ENCODE assay signal across 14 mouse cellular contexts in genomic region chr8:70281001-70281400, GRCm38 (mm10). TPM values are rescaled to one million over a fixed set of nuclear protein-coding genes. Genes with fewer than 3 reads are reported as not detected.
DNase-seq lines count a peak whose midpoint lies in the region; ATAC-seq and TF ChIP-seq lines count a peak whose summit lies in the region.
"Had no signal": no experiment of that assay in that cellular context is flagged by ENCODE, and none has a peak within 500 bp of the region (broad histone marks: within the 10 kb centered on the region; RNA-seq: fewer than 3 reads in every experiment).

No protein-coding gene starts in this region.

- peak overlapping the region; percentile 81; the same call in 1 of the 2 replicates for H3K27ac ChIP-seq in kidney, embryonic 14.5 days (ENCODE audit: low read depth, low read length)
- peak overlapping the region; percentile 48 for H3K27ac ChIP-seq in lung, postnatal 0 days (ENCODE audit: low read length)
- H3K27ac ChIP-seq in stomach, embryonic 16.5 days (ENCODE audit: low read length) = 0 out of 2 replicates have a peak overlapping the region, but pooled peaks have one; percentile 11

- WGBS in kidney, embryonic 14.5 days = 51% methylated on average over 3 of the region's 3 CpGs
- WGBS in lung, postnatal 0 days = 24% methylated on average over 3 of the region's 3 CpGs
- 35% methylated on average over 3 of the region's 3 CpGs for WGBS in stomach, embryonic 16.5 days

- intact Hi-C loops in left cerebral cortex, postnatal 25 days (cut with DNase I) = no loop called here

- TF ChIP-seq EP300 in lung, postnatal 0 days (IDR thresholded peaks at IDR 0.05) = no peak

- H3K9ac ChIP-seq in kidney, embryonic 14.5 days (ENCODE audit: low read depth, low read length) = no peak overlapping the region
- H3K9ac ChIP-seq in lung, postnatal 0 days (replicated peaks; ENCODE audit: low read depth) = no peak overlapping the region
- H3K9ac ChIP-seq in stomach, embryonic 16.5 days (ENCODE audit: low read length) = peak overlapping the region; percentile 28; the same call in 1 of the 2 replicates
- H3K9ac ChIP-seq: limb, embryonic 12.5 days had no signal

- no peak overlapping the region for H3K4me3 ChIP-seq in kidney, embryonic 14.5 days (ENCODE audit: low read length)
- H3K4me3 ChIP-seq in lung, postnatal 0 days (ENCODE audit: low read depth, low read length) = no peak overlapping the region
- no peak overlapping the region for H3K4me3 ChIP-seq in stomach, embryonic 16.5 days (replicated peaks; ENCODE audit: low read length)
- H3K4me3 ChIP-seq: limb, embryonic 12.5 days; myocyte had no signal

- ATAC-seq in kidney, embryonic 14.5 days (ENCODE audit: low FRiP score, low TSS enrichment) = no peak
- no peak for ATAC-seq in lung, postnatal 0 days
- ATAC-seq in stomach, embryonic 16.5 days (ENCODE audit: insufficient read depth, low FRiP score) = no peak

- no peak overlapping the region for H3K4me2 ChIP-seq in kidney, embryonic 14.5 days (replicated peaks; ENCODE audit: low read depth, low read length)
- H3K4me2 ChIP-seq in lung, postnatal 0 days (replicated peaks; ENCODE audit: low read depth, low read length) = no peak overlapping the region
- H3K4me2 ChIP-seq in stomach, embryonic 16.5 days (ENCODE audit: low read depth, low read length) = no peak overlapping the region
- H3K4me2 ChIP-seq: limb, embryonic 12.5 days had no signal

- H3K27me3 ChIP-seq in kidney, embryonic 14.5 days (ENCODE audit: control insufficient read depth, insufficient read depth, low read length) = no peaks in the 10 kb centered on the region
- no peaks in the 10 kb centered on the region for H3K27me3 ChIP-seq in lung, postnatal 0 days (replicated peaks; ENCODE audit: insufficient read depth, low read length)
- H3K27me3 ChIP-seq in stomach, embryonic 16.5 days (ENCODE audit: control insufficient read depth, insufficient read depth, low read length) = no peaks in the 10 kb centered on the region
- H3K27me3 ChIP-seq: limb, embryonic 12.5 days had no signal

- H3K4me1 ChIP-seq in kidney, embryonic 14.5 days (ENCODE audit: control insufficient read depth, insufficient read depth, low read length) = peaks cover 21% of the 10 kb centered on the region
- peaks cover 5% of the 10 kb centered on the region; the same call in 1 of the 2 replicates for H3K4me1 ChIP-seq in lung, postnatal 0 days (ENCODE audit: insufficient read depth, low read depth, low read length)
- peaks cover 8% of the 10 kb centered on the region for H3K4me1 ChIP-seq in stomach, embryonic 16.5 days (ENCODE audit: control insufficient read depth, insufficient read depth, low read length)

- peak; percentile 93 for DNase-seq in heart, adult 11 months
- no peak for DNase-seq in heart, adult 9 months (ENCODE audit: low spot score in 2 of 2)
- no peak for DNase-seq in kidney, adult 18-20 months
- no peak for DNase-seq in lung, postnatal 0 days (ENCODE audit: low spot score)
- DNase-seq in lung, postnatal 25 days (ENCODE audit: low spot score) = no peak
- no peak for DNase-seq in left cerebral cortex, postnatal 25 days (ENCODE audit: low spot score in 2 of 2)
- DNase-seq: B cell, adult 2 months; cerebellum, adult 9-10 months; thymus, postnatal 14 days had no signal

- no peak for TF ChIP-seq CTCF in lung, postnatal 0 days (IDR thresholded peaks at IDR 0.05)

- H3K9me3 ChIP-seq in kidney, embryonic 14.5 days (ENCODE audit: control insufficient read depth, low read length) = no peaks in the 10 kb centered on the region
- no peaks in the 10 kb centered on the region for H3K9me3 ChIP-seq in lung, postnatal 0 days (ENCODE audit: low read length)
- H3K9me3 ChIP-seq in stomach, embryonic 16.5 days (replicated peaks; ENCODE audit: control insufficient read depth, low read length) = no peaks in the 10 kb centered on the region

- peaks cover 14% of the 10 kb centered on the region for H3K36me3 ChIP-seq in kidney, embryonic 14.5 days (ENCODE audit: control insufficient read depth, insufficient read depth, low read length)
- H3K36me3 ChIP-seq in lung, postnatal 0 days (ENCODE audit: insufficient read depth, low read length) = 0 out of 2 replicates have a peak, but pooled peaks cover 9% of the 10 kb centered on the region
- H3K36me3 ChIP-seq in stomach, embryonic 16.5 days (ENCODE audit: control insufficient read depth, insufficient read depth, low read length) = peaks cover 7% of the 10 kb centered on the region

RNA-seq across cellular contexts. Expression of gene Homer3, which starts 1.6 kb away (rescaled TPM):
- polyA plus RNA-seq in kidney, embryonic 14.5 days (2014; fragmentation: Nextera tagmentation; extraction: Ambion mirVana) = 54.5 and 70.2 TPM in 2 replicates
- 54.1 and 61.1 TPM in 2 replicates for polyA plus RNA-seq in lung, postnatal 0 days (2015; fragmentation: Nextera tagmentation; extraction: Ambion mirVana)
- polyA plus RNA-seq in stomach, embryonic 16.5 days (2015; fragmentation: Nextera tagmentation; extraction: Ambion mirVana) = 27.3 and 32.5 TPM in 2 replicates
- 1 to 10 TPM; 6.5 to 9.2 TPM for total RNA-seq in left cerebral cortex, postnatal 25 days (2021)

RNA-seq across cellular contexts. Expression of gene Ddx49, which starts 21.3 kb away (rescaled TPM):
- 49.9 TPM in 2 replicates for polyA plus RNA-seq in kidney, embryonic 14.5 days (2014; fragmentation: Nextera tagmentation; extraction: Ambion mirVana)
- 29.9 and 32.5 TPM in 2 replicates for polyA plus RNA-seq in lung, postnatal 0 days (2015; fragmentation: Nextera tagmentation; extraction: Ambion mirVana)
- 48.8 and 50.4 TPM in 2 replicates for polyA plus RNA-seq in stomach, embryonic 16.5 days (2015; fragmentation: Nextera tagmentation; extraction: Ambion mirVana)
- total RNA-seq in left cerebral cortex, postnatal 25 days (2021) = 10 to 100 TPM; 42.3 to 42.5 TPM

RNA-seq across cellular contexts. Expression of gene Cope, which starts 21.3 kb away (rescaled TPM):
- polyA plus RNA-seq in kidney, embryonic 14.5 days (2014; fragmentation: Nextera tagmentation; extraction: Ambion mirVana) = 322 and 327 TPM in 2 replicates
- 266 and 297 TPM in 2 replicates for polyA plus RNA-seq in lung, postnatal 0 days (2015; fragmentation: Nextera tagmentation; extraction: Ambion mirVana)
- polyA plus RNA-seq in stomach, embryonic 16.5 days (2015; fragmentation: Nextera tagmentation; extraction: Ambion mirVana) = 354 and 410 TPM in 2 replicates
- 100 to 1,000 TPM; 123 to 125 TPM for total RNA-seq in left cerebral cortex, postnatal 25 days (2021)

RNA-seq across cellular contexts. Expression of gene Cers1, which starts 34.6 kb away (rescaled TPM):
- polyA plus RNA-seq in kidney, embryonic 14.5 days (2014; fragmentation: Nextera tagmentation; extraction: Ambion mirVana) = 2.3 and 2.6 TPM in 2 replicates
- 0.63 and 1.6 TPM in 2 replicates for polyA plus RNA-seq in lung, postnatal 0 days (2015; fragmentation: Nextera tagmentation; extraction: Ambion mirVana)
- polyA plus RNA-seq in stomach, embryonic 16.5 days (2015; fragmentation: Nextera tagmentation; extraction: Ambion mirVana) = 3.8 and 4.1 TPM in 2 replicates
- 100 to 1,000 TPM; 105 to 111 TPM for total RNA-seq in left cerebral cortex, postnatal 25 days (2021)
- total RNA-seq: megakaryocyte-erythroid progenitor cell, adult 5-6 weeks had no signal

RNA-seq across cellular contexts. Expression of gene Armc6, which starts 46.7 kb away (rescaled TPM):
- polyA plus RNA-seq in kidney, embryonic 14.5 days (2014; fragmentation: Nextera tagmentation; extraction: Ambion mirVana) = 23.2 and 24.8 TPM in 2 replicates
- 10.4 and 11.9 TPM in 2 replicates for polyA plus RNA-seq in lung, postnatal 0 days (2015; fragmentation: Nextera tagmentation; extraction: Ambion mirVana)
- polyA plus RNA-seq in stomach, embryonic 16.5 days (2015; fragmentation: Nextera tagmentation; extraction: Ambion mirVana) = 25.3 and 27.0 TPM in 2 replicates
- total RNA-seq in left cerebral cortex, postnatal 25 days (2021) = 10 to 100 TPM; 41.7 to 46.3 TPM

Comparison
In these comparisons a context has a peak if more than half of its experiments do, and no peak if none do; other contexts are left out.
1. H3K27ac ChIP-seq: peak in every context shown above with its lines; median percentile 81 in kidney, embryonic 14.5 days; 48 in lung, postnatal 0 days; 11 in stomach, embryonic 16.5 days.